Mouse (Mus musculus) lung, postnatal 0 days (tissue): Measurements from ENCODE around the gene Fmnl3.

Experiments used
- CTCF ChIP-seq: IDR thresholded peaks from 2 replicates; pipeline ENCODE4 v1.5.1; 2016; ENCODE audit warnings: antibody characterized with exemption, mild to moderate bottlenecking
- EP300 ChIP-seq: IDR thresholded peaks from 2 replicates; pipeline ENCODE4 v1.6.1; 2016; ENCODE audit warnings: antibody characterized with exemption, mild to moderate bottlenecking, control low read depth

DNA sequence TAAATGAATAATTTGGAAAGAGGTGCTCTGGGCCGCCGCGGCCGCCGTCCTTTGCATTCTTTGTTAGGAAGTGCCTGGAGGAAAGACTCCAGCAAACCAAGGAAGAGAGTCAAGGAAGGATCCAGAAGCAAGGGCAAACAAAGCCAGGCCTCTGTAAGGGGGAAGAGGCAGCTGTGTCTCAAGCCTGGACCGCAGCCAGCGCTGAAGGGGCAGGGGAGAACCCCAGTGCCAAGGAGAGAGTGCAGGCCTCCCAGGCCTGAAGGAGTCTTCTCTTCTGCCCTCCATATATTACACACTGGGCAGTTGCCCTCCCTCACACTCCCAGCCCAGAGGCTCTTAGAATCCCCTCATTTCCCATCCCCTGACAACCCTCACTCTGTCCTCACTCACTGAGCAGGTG, 92.0 kb downstream of the Fmnl3 start:
- TF ChIP-seq CTCF (no peak), EP300 (no peak)
